Mouse (Mus musculus) stomach, embryonic 15.5 days (tissue): Measurements from ENCODE around the gene Ranbp9. TPM values are rescaled to one million over a fixed set of nuclear protein-coding genes. Genes with fewer than 3 reads are reported as not detected.

Experiments used
- ATAC-seq: fragments of 200-750 bp; cut with Nextera tagmentation; 2 replicates; pipeline ENCODE4 v1.8.0; 2017; ENCODE audit warnings: low read depth, moderate number of reproducible peaks, moderate TSS enrichment; ENCODE audit not compliant: insufficient read depth, low FRiP score
- H3K27ac ChIP-seq: fragments of 300-500 bp; sonication (generic); 2 replicates; pipeline ENCODE4 v1.5.1; 2015; ENCODE audit warnings: mild to moderate bottlenecking, inconsistent platforms
- H3K27me3 ChIP-seq: fragments of 300-500 bp; sonication (generic); replicated peaks from 2 replicates; pipeline ENCODE4 v1.6.1; 2015; ENCODE audit warnings: inconsistent platforms
- H3K36me3 ChIP-seq: fragments of 300-500 bp; sonication (generic); 2 replicates; pipeline ENCODE4 v1.6.1; 2015; ENCODE audit warnings: inconsistent platforms
- H3K4me1 ChIP-seq: fragments of 300-500 bp; sonication (generic); 2 replicates; pipeline ENCODE4 v1.6.1; 2015; ENCODE audit warnings: inconsistent platforms
- H3K4me2 ChIP-seq: fragments of 300-500 bp; sonication (generic); 2 replicates; pipeline ENCODE4 v1.6.1; 2015; ENCODE audit warnings: mild to moderate bottlenecking, inconsistent platforms
- H3K4me3 ChIP-seq: fragments of 300-500 bp; sonication (generic); replicated peaks from 2 replicates; pipeline ENCODE4 v1.5.1; 2015; ENCODE audit warnings: inconsistent platforms
- H3K9ac ChIP-seq: fragments of 300-500 bp; sonication (generic); 2 replicates; pipeline ENCODE4 v1.6.1; 2015; ENCODE audit warnings: inconsistent platforms
- H3K9me3 ChIP-seq: fragments of 300-500 bp; sonication (generic); 2 replicates; pipeline ENCODE4 v1.6.1; 2016; ENCODE audit warnings: inconsistent platforms
- WGBS: fragments of 180-500 bp; shearing (Covaris S2); methylation state at CpG from one replicate; pipeline ENCODE4 v1.1.7; 2015; 5-methylcytosine and 5-hydroxymethylcytosine counted together
- polyA plus RNA-seq: library from polyadenylated mRNA; unstranded; fragments of >200 nt; fragmentation: Nextera tagmentation; extraction: Ambion mirVana; gene quantifications from 2 replicates; pipeline ENCODE4 v1.2.1, GENCODE M21; 2015

Ranbp9 gene
- polyA plus RNA-seq, 1 experiment from 2014 or later: 9.6 TPM

GRCm38 (mm10) chr13:43493725-43494124, 12.6 kb upstream of the Ranbp9 start:
- Histone ChIP-seq H3K27ac (peak overlapping the region; percentile 28; the same call in 1 of the 2 replicates), H3K4me2 (no peak overlapping the region), H3K36me3 (no peaks in the 10 kb centered on the region), H3K9ac (no peak overlapping the region), H3K27me3 (no peaks in the 10 kb centered on the region), H3K4me3 (no peak overlapping the region), H3K9me3 (no peaks in the 10 kb centered on the region), H3K4me1 (no peaks in the 10 kb centered on the region)
- no peak for ATAC-seq
- WGBS: 77% methylated on average over 7 of the region's 7 CpGs

- no peaks in the 10 kb centered on the region for H3K27me3 ChIP-seq
- WGBS: 53% methylated on average over 11 of the region's 11 CpGs
- ATAC-seq: peak; percentile 31; the same call in 1 of the 2 replicates
- H3K9ac ChIP-seq: no peak overlapping the region
- H3K4me1 ChIP-seq: no peaks in the 10 kb centered on the region
- H3K36me3 ChIP-seq: no peaks in the 10 kb centered on the region
- H3K4me3 ChIP-seq: no peak overlapping the region
- no peak overlapping the region; the same call in 1 of the 2 replicates for H3K27ac ChIP-seq
- H3K4me2 ChIP-seq: 0 out of 2 replicates have a peak overlapping the region, but pooled peaks have one; percentile 0
- H3K9me3 ChIP-seq: no peaks in the 10 kb centered on the region
Observed at GRCm38 (mm10) chr13:43493058-43493481, 12.0 kb upstream of the Ranbp9 start.

GRCm38 (mm10) chr13:43486501-43487213, 5.6 kb upstream of the Ranbp9 start:
- Histone ChIP-seq H3K27ac (no peak overlapping the region), H3K9me3 (no peaks in the 10 kb centered on the region), H3K27me3 (no peaks in the 10 kb centered on the region), H3K4me3 (no peak overlapping the region), H3K4me2 (no peak overlapping the region), H3K36me3 (no peaks in the 10 kb centered on the region), H3K4me1 (0 out of 2 replicates have a peak, but pooled peaks cover 4% of the 10 kb centered on the region), H3K9ac (no peak overlapping the region)
- 66% methylated on average over 12 of the region's 12 CpGs for WGBS
- no peak for ATAC-seq

- no peak overlapping the region for H3K4me2 ChIP-seq
- 0 out of 2 replicates have a peak, but pooled peaks cover 4% of the 10 kb centered on the region for H3K4me1 ChIP-seq
- 86% methylated on average over 5 of the region's 5 CpGs for WGBS
- no peak overlapping the region for H3K27ac ChIP-seq
- no peaks in the 10 kb centered on the region for H3K9me3 ChIP-seq
- ATAC-seq: no peak
- no peaks in the 10 kb centered on the region for H3K27me3 ChIP-seq
- H3K36me3 ChIP-seq: no peaks in the 10 kb centered on the region
- no peak overlapping the region for H3K9ac ChIP-seq
- no peak overlapping the region for H3K4me3 ChIP-seq
Observed at GRCm38 (mm10) chr13:43485278-43485976, 4.3 kb upstream of the Ranbp9 start.

- H3K27me3 ChIP-seq: no peaks in the 10 kb centered on the region
- H3K4me3 ChIP-seq: no peak overlapping the region
- ATAC-seq: no peak
- no peak overlapping the region for H3K4me2 ChIP-seq
- no peak overlapping the region for H3K27ac ChIP-seq
- WGBS: 78% methylated on average over 9 of the region's 9 CpGs
- 0 out of 2 replicates have a peak, but pooled peaks cover 9% of the 10 kb centered on the region for H3K4me1 ChIP-seq
- H3K36me3 ChIP-seq: no peaks in the 10 kb centered on the region
- no peak overlapping the region for H3K9ac ChIP-seq
- no peaks in the 10 kb centered on the region for H3K9me3 ChIP-seq
Observed at GRCm38 (mm10) chr13:43482782-43483181, 1.7 kb upstream of the Ranbp9 start.

- Histone ChIP-seq H3K4me2 (peak overlapping the region; percentile 76), H3K9me3 (no peaks in the 10 kb centered on the region), H3K9ac (no peak overlapping the region), H3K36me3 (no peaks in the 10 kb centered on the region), H3K4me3 (peak overlapping the region; percentile 66), H3K27ac (peak overlapping the region; percentile 99), H3K4me1 (0 out of 2 replicates have a peak, but pooled peaks cover 9% of the 10 kb centered on the region), H3K27me3 (no peaks in the 10 kb centered on the region)
- no peak for ATAC-seq
- WGBS: 41% methylated on average over 6 of the region's 6 CpGs
Observed at GRCm38 (mm10) chr13:43481859-43482245, 770 bp upstream of the Ranbp9 start.

GRCm38 (mm10) chr13:43480595-43480956, 506 bp downstream of the Ranbp9 start:
- ATAC-seq: peak; percentile 23
- Histone ChIP-seq H3K4me3 (peak overlapping the region; percentile 66), H3K36me3 (no peaks in the 10 kb centered on the region), H3K9ac (peak overlapping the region; percentile 97), H3K4me1 (0 out of 2 replicates have a peak, but pooled peaks cover 14% of the 10 kb centered on the region), H3K27me3 (no peaks in the 10 kb centered on the region), H3K4me2 (peak overlapping the region; percentile 76), H3K27ac (peak overlapping the region; percentile 99), H3K9me3 (no peaks in the 10 kb centered on the region)
- 0% methylated on average over 18 of the region's 67 CpGs for WGBS

- peak overlapping the region; percentile 97 for H3K9ac ChIP-seq
- 0 out of 2 replicates have a peak, but pooled peaks cover 14% of the 10 kb centered on the region for H3K4me1 ChIP-seq
- ATAC-seq: no peak; the same call in 1 of the 2 replicates
- H3K9me3 ChIP-seq: no peaks in the 10 kb centered on the region
- no peaks in the 10 kb centered on the region for H3K27me3 ChIP-seq
- H3K4me2 ChIP-seq: peak overlapping the region; percentile 76
- H3K4me3 ChIP-seq: peak overlapping the region; percentile 66
- under 1% methylated on average over 36 of the region's 36 CpGs for WGBS
- no peaks in the 10 kb centered on the region for H3K36me3 ChIP-seq
- H3K27ac ChIP-seq: peak overlapping the region; percentile 99
Observed at GRCm38 (mm10) chr13:43479767-43480571, 1.1 kb downstream of the Ranbp9 start.

- Histone ChIP-seq H3K27ac (no peak overlapping the region), H3K36me3 (no peaks in the 10 kb centered on the region), H3K4me3 (peak overlapping the region; percentile 66), H3K9ac (peak overlapping the region; percentile 97; the same call in 1 of the 2 replicates), H3K27me3 (no peaks in the 10 kb centered on the region), H3K9me3 (no peaks in the 10 kb centered on the region), H3K4me1 (peaks cover 17% of the 10 kb centered on the region; the same call in 1 of the 2 replicates), H3K4me2 (peak overlapping the region; percentile 76)
- no peak for ATAC-seq
- 6% methylated on average over 6 of the region's 6 CpGs for WGBS
Observed at GRCm38 (mm10) chr13:43479024-43479705, 1.9 kb downstream of the Ranbp9 start.

- Histone ChIP-seq H3K9me3 (no peaks in the 10 kb centered on the region), H3K27ac (0 out of 2 replicates have a peak overlapping the region, but pooled peaks have one; percentile 1), H3K27me3 (no peaks in the 10 kb centered on the region), H3K36me3 (no peaks in the 10 kb centered on the region), H3K4me2 (peak overlapping the region; percentile 76), H3K4me3 (peak overlapping the region; percentile 34), H3K9ac (no peak overlapping the region), H3K4me1 (peaks cover 20% of the 10 kb centered on the region; the same call in 1 of the 2 replicates)
- ATAC-seq: no peak
- WGBS: 10% methylated on average over 8 of the region's 8 CpGs
Observed at GRCm38 (mm10) chr13:43478586-43478985, 2.5 kb downstream of the Ranbp9 start.

- WGBS: 81% methylated on average over 3 of the region's 3 CpGs
- Histone ChIP-seq H3K4me2 (no peak overlapping the region), H3K4me1 (peaks cover 24% of the 10 kb centered on the region; the same call in 1 of the 2 replicates)
Observed at GRCm38 (mm10) chr13:43477098-43477697, 3.9 kb downstream of the Ranbp9 start.

More at GRCm38 (mm10) chr13:43477098-43477697, 3.9 kb downstream of the Ranbp9 start:
- no peak overlapping the region for H3K4me3 ChIP-seq
- no peak for ATAC-seq
- H3K9ac ChIP-seq: no peak overlapping the region
- no peaks in the 10 kb centered on the region for H3K9me3 ChIP-seq
- no peaks in the 10 kb centered on the region for H3K27me3 ChIP-seq
- no peaks in the 10 kb centered on the region for H3K36me3 ChIP-seq
- no peak overlapping the region for H3K27ac ChIP-seq
